16 mouse cellular contexts compared by ENCODE assay signal in the genomic region with DNA sequence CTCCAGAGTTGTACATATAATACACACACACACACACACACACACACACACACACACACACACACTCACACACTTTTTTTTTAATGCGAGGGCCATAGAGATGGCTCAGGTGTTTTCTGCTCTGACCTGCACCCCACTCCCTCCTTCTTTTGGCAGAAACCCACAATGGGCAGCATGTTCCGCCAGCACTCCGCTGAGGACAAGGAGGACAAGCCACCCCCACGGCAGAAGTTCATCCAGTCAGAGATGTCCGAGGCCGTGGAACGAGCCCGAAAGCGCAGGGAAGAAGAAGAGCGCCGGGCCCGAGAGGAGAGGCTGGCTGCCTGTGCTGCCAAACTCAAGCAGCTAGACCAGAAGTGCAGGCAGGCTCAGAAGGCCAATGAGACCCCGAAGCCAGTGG.
"Had no signal": no experiment of that assay in that cellular context is flagged by ENCODE, and none has a peak within 500 bp of the region (broad histone marks: within the 10 kb centered on the region; RNA-seq: fewer than 3 reads in every experiment).

No protein-coding gene starts in this region.

- DNase-seq: gastrocnemius, postnatal 14 days; heart, adult 18-20 months; heart, postnatal 10 days; heart, postnatal 4 days; kidney, adult 18-20 months; kidney, adult 8-10 months; kidney, postnatal 10 days; kidney, postnatal 25 days; kidney, postnatal 4 days; liver; liver, embryonic 13.5 days; liver, postnatal 0 days had no signal

- ATAC-seq: hindbrain, embryonic 16.5 days; inflammation-experienced regulatory T-cells, adult 6 months; intestine, embryonic 15.5 days; intestine, postnatal 0 days; liver, postnatal 0 days had no signal
